Mouse (Mus musculus): ENCODE measurements around the gene B9d2.

Gene B9d2

DNA sequence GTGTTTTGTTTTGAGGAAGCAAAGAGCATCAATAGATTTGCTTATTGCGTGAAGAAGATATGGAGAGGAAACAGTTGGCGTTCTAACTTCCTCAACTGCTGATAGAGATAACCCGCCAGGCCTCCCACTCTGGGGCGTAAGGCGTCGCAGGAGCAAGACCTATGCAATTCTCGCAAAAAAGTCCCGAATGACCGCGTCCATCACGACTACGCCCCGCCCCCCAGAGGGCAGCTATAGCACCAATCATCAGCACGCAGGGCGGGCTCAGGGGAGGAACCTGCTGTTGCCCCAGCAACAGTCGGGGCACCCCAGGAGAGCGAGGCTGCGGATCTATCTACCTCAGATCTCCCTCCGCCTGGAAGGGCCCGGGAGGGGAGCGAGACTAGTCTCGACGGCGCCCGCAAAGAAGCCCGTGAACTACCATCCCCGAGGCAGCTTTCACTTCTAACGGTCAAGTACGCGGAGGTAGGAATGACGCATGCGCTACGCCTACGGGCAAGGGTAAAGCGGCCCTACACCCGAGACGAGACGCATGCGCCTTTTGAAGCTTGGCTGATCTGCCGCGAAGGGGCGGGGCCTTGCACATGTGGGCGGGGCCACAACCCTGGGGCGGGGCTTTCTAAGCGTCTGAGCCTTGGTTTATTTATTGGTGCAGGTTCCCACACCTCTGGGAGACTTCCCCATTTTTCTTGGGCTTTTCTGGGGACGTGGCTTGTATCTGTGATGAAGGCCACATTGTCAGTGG is at the start of gene B9d2:
Gene B9d2, plus strand, starts transcription at position 267 of the 745 bp plus-strand sequence.
- in situ Hi-C loops (cut with MboI; ENCODE audit: low sequenced_read_pairs), result no loop called here

DNA sequence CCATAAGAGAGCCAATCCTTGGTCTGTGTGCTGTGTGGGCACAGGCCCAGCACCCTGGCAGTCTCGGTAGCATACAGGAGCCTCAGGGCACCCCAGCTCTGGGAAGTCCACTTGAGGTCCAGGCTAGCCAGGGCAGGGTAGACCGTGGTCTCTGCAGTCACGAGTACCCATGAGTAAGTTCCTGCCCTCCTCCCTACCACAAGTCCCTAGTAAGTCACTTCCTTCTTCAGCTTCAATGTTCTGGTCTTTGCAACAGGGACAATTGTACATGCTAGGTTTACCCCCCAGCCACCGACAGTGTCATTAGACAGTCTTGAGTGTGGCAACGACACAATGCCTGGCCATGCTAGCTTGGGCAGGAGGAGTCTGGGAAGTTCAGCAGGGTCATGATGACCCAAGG is 47.9 kb upstream of the B9d2 start:
- in situ Hi-C loops (cut with MboI; ENCODE audit: low sequenced_read_pairs), result no loop called here

DNA sequence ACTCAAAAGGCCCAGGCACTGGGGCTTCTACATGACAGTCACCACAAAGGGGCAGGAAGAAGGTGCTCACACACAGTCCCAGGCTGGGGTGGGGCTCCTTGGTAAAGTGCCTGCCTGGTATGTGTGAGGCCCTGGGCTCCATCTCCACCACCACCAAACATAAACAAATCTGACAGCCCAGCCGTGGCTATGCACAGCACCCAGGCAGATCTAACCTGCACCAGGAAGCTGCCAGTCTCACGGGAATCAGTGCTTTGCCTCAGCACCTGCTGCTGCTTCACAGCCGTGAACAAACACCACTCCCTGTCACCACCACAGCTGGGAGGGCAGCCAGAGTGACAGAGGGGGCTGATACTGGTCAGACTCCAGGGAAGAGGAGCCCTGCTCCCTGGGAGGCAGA is 44.2 kb upstream of the B9d2 start:
- in situ Hi-C loops (cut with MboI; ENCODE audit: low sequenced_read_pairs), result no loop called here

DNA sequence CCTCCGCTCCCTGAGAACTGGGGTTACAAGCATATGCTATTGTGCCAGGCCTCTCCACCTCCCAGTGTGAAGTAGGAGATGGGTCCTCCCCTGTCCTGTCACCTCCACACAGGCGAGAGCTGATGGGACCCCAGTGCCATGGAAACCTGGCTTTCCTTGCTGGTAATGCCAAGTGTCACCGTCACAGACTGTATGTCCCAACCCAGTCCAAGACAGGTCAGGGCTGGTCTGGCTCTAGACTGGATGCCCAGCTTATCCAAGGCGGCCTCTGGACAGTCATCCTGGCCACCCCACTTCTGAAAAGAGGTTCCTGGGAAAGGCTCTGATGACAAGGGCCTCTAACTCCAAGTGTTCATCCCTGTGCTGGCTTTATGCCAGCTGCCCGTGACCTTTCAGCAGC is 43.5 kb upstream of the B9d2 start:
- in situ Hi-C loops (cut with MboI; ENCODE audit: low sequenced_read_pairs), result no loop called here

DNA sequence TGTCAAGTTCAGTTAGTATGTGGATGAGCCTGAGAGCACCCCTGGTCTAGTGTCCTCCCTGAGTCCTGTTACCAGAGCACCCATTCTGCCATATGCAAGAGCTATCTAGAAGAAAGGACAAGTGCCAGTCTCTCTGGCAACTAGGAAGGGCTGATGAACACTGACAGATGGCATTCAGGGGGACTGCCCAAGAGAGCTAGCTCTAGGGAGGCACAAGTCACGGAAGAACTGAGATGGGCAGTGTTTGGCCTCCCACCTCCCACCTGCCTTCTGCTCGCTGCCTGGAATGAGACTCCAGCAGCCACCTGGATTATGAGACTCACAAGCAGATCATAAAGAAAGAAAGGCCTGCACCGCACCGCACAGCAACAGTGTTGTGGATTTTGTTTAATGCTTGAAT is 40.8 kb upstream of the B9d2 start:
- in situ Hi-C loops (cut with MboI; ENCODE audit: low sequenced_read_pairs), result no loop called here

DNA sequence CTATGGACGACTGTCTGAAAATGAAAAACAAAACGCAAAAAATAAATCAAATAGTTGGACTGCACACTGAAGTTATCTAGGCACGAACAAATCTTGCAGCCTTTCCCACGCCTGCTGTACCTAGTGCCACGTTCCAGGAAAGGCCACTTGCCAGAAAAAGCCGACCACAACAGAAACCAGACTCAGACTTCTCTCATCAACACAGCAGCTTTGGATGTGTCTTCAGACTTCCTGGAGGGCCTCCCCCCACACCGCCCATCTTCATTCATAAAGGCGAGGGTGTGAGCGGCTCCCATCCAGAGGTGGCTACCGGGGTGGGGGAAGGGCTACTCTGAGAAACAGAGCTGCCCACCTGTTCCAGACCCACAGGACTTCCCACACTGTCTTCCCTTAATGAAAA is 36.4 kb upstream of the B9d2 start:
- in situ Hi-C loops (cut with MboI; ENCODE audit: low sequenced_read_pairs), result no loop called here

DNA sequence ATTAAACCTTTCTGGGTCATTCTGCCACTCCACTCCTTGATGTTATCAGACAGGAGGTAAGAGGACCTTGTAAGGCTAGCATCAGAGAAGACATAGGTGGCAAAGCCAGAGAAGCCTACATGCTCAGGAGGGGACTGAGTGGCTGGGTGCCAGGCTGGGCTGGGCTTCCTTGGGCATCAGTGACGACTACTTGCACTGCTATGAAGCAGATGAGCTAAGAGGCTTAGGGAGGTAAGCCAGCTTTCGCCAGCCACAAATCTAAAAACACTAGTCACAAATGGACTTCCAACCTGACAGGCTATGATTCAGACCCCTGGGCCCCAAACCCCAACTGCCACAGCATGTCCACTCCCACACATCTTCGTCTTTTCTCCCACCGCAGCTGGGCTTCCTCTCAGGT is 35.9 kb upstream of the B9d2 start:
- in situ Hi-C loops (cut with MboI; ENCODE audit: low sequenced_read_pairs), result no loop called here

DNA sequence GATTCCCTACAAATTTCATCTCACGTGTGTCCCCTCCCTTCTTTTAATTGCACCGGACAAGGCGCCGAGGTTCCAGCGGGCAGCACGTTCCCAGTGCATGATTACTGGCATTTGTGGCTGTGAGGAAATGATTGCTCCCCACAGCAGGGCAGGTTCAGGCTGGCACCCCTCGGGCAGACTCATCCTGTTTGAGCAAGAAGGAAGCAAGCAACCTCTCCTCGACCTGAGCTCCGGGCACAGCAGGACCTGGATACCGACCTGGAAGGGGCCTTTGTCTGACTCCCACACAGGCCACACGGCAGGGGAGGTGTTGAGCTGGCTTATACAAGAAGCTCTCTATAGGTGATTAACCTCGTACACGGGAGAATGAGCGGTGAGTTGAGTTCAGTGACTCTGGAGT is 35.5 kb upstream of the B9d2 start:
- in situ Hi-C loops (cut with MboI; ENCODE audit: low sequenced_read_pairs), result no loop called here

DNA sequence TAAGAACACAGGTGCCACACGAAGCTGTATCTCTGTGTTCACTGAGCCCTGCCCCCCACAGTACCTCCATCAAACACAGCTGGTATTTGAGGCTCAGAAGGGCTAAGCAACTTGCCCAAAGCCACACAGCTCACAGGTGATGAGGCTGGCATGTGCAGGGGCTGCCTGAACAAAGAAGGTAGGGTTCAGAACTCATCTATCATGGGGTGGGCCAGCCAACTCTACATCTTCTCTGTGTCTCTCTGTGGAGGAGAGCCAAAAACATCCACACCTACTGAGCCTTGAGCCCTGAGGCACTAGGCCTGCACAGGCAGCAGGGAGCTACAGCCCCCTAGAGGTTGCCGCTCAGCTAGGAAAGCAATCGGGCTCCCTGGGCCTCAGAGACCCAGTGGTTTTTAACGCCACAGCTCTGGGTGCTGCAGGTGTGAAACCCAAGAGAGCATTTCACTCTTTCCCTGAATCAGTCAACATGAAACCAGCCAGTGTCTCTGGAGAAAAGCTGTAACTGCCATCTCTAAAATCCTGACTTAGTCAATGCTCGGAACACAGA is 32.9 kb upstream of the B9d2 start:
- in situ Hi-C loops (cut with MboI; ENCODE audit: low sequenced_read_pairs), result no loop called here

DNA sequence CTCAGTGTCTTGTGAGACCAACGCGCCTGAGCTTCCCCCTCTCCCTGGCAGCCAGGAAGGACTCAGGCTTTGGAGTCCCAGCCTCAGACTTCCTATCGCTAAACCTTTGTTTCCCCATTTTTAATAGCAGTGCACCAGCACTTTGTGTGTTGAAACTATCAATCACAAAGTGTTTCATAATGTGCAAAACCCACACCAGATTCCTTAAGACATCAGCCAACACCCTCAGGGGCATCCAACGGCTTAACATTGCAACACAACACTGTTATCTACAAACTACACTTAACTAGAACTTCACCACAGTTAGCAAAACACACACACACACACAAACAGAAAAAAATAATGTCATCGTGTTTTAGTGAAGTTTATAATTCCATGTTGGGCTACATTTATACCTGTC is 30.7 kb upstream of the B9d2 start:
- in situ Hi-C loops (cut with MboI; ENCODE audit: low sequenced_read_pairs), result no loop called here

DNA sequence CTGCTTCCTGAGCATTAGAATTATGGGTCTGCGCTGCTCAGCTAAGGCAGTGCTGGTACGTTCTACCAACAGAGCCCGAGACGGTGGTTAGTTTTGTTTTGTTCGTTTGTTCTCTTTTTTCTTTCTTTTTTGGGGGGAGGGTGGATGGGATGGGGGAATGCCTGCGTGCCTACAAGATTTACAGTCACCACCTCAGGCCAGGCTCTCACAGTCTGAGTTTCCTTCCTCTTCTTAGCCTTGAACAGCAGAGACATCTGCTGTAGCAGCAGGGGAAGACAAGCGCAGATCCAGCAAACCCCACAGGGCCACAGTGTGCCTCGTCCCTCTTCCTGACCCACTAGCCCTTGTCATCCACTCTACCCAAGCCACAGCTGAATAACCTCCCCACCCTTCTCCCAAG is 29.3 kb upstream of the B9d2 start:
- in situ Hi-C loops (cut with MboI; ENCODE audit: low sequenced_read_pairs), result no loop called here

DNA sequence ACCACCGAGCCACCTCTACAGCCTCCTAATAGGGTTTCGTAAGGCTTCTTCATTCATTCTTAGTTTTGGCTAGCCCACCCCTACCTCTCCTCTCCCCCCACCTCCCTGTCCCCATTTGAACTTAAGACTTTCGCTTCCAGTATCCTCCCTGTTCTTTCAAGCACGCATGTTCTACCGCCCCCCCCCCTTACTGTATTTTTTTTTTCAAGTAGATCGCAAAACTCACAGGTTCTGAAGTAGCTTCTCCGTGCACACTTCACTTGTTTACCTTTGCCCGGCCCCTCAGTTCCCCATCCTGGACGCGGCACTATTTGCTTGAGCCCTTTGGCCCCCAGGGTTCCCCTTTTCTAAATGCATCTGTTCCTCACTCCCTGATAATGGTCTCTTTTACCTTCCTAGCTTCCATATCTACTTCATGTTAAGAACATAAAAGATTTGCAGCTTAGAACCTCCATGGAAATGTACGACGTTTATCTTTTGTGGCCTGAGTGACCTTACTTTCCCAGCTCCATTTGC is 28.3 kb upstream of the B9d2 start:
- in situ Hi-C loops (cut with MboI; ENCODE audit: low sequenced_read_pairs), result no loop called here

DNA sequence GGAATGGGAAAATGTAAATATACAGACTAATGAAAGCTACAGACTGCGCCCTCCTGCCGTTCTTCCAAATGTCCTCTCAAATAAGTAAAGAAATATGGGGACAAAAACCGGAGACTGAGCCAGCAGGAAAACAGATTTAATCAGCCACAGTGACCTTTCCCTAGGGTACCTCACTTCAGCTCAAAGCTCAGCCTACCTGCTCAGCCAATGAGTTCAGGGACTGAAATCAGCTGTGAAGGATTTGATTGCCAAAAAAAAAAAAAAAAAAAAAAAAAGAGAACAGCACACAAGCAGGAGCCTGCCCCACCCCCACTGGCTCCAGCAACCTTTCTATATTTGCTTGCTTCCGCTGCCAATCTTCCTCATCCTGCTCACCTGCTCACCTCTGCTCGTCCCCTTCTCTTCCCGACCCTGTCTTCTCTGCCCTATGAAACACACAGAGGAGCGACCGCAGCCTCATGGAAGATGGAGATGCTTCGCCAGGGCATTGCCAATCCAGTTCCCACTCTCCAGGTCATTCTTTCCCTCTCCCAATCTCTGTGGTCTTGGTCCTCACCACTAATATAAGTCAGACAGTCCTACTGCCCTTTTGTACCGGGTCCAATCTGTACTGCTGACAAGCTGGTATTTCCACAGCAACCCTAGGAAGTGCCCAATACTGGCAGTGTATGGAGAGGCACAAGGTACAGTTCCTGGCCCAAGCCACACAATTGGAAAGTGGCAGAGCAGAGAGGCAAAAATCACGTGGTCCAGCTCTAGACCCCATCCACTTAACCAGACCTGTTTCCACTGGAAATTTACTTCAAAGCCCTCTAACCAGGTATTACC is 24.8 kb upstream of the B9d2 start:
- in situ Hi-C loops (cut with MboI; ENCODE audit: low sequenced_read_pairs), result no loop called here

DNA sequence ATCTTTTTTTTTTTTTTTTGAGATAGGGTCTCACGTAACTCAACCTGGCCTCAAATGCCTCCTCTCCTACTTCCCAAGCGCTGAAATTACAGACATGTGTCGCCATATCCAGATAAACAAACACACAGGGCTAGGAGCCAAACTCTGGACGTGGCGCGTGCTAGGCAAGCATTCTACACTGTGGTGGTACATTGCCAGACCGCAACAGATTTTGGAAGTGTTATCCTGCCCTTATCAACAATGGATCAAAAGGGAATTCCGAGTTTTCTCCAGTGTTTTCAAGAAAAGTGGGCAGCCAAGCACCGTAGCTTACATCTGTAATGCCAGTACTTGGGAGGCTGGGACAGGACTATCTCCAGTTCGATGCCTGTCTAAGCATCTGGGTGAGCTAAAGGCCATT is 22.8 kb upstream of the B9d2 start:
- in situ Hi-C loops (cut with MboI; ENCODE audit: low sequenced_read_pairs), result no loop called here

DNA sequence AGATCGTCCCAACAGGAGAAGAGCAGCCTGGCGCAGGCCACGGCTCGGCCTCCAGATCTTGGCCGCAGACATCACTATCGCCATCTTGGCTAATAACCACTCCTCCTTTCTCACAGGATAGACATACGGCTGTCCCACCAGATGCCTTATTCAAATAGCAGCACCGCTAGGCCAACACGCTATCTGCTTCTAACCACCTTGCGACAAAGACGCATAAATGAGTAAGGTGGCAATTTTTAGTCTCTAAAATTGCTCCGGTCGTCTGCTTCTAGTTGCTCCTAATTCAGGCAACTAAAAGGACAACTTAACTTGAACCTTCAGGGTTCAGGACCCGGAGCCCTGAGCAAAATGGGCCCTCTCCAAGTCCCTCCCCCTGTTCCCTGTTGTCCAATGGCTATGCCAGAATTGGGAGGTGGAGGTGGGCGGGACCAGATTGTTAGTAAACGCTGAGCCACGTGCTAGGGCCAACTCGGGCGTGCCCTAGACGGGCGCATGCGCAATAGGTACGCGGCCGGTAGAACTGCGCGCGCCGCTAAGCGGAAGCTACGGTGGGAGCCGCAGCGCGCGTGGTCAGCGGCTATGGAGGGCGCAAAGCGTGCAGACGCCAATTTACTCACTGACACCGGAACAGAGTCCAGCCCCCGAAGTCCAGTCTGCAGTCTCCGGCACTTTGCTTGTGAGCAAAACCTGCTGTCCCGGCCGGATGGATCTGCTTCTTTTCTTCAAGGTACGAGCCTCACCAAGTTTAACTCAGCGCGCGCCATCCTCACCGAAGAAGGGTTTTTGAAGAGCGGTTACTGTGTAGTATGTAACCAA is 21.7 kb upstream of the B9d2 start, which contains the start of the genes Bckdha and Exosc5:
Gene Bckdha, minus strand, starts transcription at position 325 of the 816 bp plus-strand sequence.
Gene Exosc5, plus strand, starts transcription at position 508 of the 816 bp plus-strand sequence.
- in situ Hi-C loops (cut with MboI; ENCODE audit: low sequenced_read_pairs), result no loop called here

DNA sequence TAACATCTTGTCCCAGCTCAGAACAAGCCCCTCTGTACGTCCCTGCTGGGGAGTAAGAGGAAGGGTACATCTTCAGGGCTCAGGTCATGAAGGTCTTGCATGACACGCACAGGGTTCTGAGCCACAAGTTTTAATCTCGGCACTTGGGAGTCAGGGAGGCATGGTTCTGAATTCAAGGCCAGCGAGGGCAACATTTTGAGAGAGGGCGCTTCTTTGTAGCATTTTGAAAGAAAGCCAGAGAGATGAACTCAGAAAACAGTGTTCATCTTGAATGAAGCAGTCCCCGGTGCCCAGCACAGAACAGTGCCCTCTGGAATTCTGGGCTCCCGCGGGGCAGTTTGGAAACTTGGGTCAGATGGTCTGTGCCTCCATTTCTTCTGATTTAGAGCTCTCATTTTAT is 14.2 kb upstream of the B9d2 start:
- in situ Hi-C loops (cut with MboI; ENCODE audit: low sequenced_read_pairs), result no loop called here

DNA sequence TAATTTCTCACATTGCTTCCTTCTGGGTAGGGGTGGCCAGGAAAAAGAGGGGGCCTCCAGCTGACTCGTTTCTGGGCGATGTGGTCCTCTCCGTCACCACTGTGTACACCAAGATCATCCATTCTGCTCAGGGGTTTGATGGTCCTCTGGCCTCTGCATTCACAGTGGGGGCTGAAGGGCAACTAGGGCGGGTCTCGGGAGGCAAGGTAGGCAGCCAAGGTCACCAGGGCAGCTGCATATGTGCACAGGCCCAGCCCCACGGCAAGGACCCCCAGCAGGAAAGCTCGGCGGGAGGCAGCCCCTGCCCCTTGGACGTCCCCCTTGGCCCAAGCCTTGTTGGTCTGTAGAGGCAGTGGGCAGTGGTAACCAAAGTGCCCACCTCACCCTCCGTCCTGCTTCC is 11.4 kb upstream of the B9d2 start:
- in situ Hi-C loops (cut with MboI; ENCODE audit: low sequenced_read_pairs), result no loop called here

DNA sequence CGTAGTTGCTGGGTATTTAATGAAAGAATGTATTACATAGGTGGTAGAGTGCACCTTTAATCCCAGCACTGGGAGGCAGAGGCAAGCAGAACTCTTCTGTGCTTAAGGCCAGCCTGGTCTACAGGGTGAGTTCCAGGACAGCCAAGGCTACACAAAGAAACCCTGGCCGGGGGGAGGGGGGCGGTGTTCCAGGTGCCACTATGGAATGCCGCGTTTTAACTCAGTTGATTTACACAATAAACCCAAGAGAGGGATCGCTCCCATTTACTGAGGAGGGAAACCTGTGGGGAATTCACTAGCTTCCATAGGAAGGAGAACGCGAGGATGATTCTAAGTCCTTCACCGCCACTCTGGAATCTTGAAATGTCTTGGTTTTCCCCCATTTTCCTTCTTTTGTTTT is 10.9 kb upstream of the B9d2 start:
- in situ Hi-C loops (cut with MboI; ENCODE audit: low sequenced_read_pairs), result no loop called here

DNA sequence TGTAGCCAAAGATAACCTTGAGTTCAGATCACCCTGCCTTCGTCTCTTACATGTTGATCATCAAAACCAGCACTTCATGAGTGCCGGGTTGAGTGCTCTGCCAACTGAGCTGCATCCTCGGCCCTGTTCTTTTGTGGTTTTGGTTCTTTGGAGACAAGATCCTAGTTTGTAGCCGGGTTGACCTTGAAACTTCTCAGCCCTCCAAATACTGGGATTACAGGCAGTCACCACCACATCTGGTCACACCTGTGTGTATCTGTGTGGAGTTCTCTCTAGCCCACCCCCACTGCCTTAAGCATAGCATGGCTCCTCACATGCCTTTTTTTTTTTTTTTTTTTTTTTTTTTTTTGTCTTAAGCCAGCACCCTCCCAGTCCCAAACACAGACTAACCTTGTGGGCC is 10.5 kb upstream of the B9d2 start:
- in situ Hi-C loops (cut with MboI; ENCODE audit: low sequenced_read_pairs), result no loop called here

DNA sequence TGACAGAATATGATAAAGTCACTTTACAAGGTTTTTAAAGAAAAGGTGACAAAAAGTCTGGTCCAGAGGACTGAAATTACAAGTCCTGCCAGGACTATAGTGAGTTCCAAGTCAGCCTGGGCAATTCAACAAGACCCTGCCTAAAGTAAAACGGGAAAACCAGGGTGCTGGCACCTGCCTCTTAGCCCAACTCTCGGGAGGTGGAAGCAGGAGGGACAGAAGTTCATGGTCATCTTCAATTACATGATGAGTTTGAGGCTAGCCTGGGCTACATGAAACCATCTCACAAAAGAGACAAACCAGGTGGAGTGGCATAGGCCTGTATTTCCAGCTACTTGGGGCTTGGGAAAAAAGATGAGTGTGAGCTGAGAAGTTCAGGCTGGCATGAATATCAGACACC is 8.9 kb upstream of the B9d2 start:
- in situ Hi-C loops (cut with MboI; ENCODE audit: low sequenced_read_pairs), result no loop called here

DNA sequence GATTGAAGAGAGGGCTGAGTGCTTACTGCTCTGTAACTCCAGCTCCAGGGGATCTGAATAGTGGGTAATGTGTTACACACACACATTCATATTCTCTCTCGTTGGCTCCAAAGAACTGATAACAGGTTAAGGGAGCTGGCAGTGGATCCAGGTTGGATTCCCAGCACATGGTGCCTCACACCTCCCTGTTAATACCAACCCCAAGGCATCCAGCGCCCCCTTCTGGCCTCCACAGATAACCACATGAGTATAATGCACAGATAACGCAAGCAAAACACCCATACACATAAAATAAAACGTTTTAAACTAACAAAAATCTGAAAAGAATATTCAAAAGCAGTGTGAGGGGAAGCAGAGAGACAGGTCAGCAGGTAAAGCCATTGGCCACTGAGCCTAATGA is 8.1 kb upstream of the B9d2 start:
- in situ Hi-C loops (cut with MboI; ENCODE audit: low sequenced_read_pairs), result no loop called here

Data from CH12F3 (cell line).